Mouse (Mus musculus) embryonic facial prominence, embryonic 14.5 days (tissue): Measurements from ENCODE around the gene Rpl7l1. TPM values are rescaled to one million over a fixed set of nuclear protein-coding genes. Genes with fewer than 3 reads are reported as not detected.

ENCODE experiments used
- ATAC-seq: fragments of 200-750 bp; cut with Nextera tagmentation; 2 replicates; pipeline ENCODE4 v1.8.0; 2017; ENCODE audit warnings: low read depth, moderate number of reproducible peaks, moderate TSS enrichment
- DNase-seq: peaks from one replicate; pipeline ENCODE4 v3.0.0-alpha.2; 2015; ENCODE audit warnings: low spot score
- H3K27ac ChIP-seq: fragments of 300-500 bp; sonication (generic); replicated peaks from 2 replicates; pipeline ENCODE4 v1.5.1; 2014; ENCODE audit warnings: low read depth, mild to moderate bottlenecking, low read length, moderate library complexity
- H3K27me3 ChIP-seq: fragments of 300-500 bp; sonication (generic); replicated peaks from 2 replicates; pipeline ENCODE4 v1.6.1; 2014; ENCODE audit warnings: low read length; ENCODE audit not compliant: control insufficient read depth, insufficient read depth
- H3K36me3 ChIP-seq: fragments of 300-500 bp; sonication (generic); 2 replicates; pipeline ENCODE4 v1.6.1; 2014; ENCODE audit warnings: low read length, mixed read lengths; ENCODE audit not compliant: control insufficient read depth, insufficient read depth
- H3K4me1 ChIP-seq: fragments of 300-500 bp; sonication (generic); 2 replicates; pipeline ENCODE4 v1.6.1; 2014; ENCODE audit warnings: antibody characterized with exemption, low read length; ENCODE audit not compliant: control insufficient read depth, insufficient read depth
- H3K4me2 ChIP-seq: fragments of 300-500 bp; sonication (generic); 2 replicates; pipeline ENCODE4 v1.6.1; 2014; ENCODE audit warnings: low read depth, mild to moderate bottlenecking, low read length, moderate library complexity, mixed read lengths
- H3K4me3 ChIP-seq: fragments of 300-500 bp; sonication (generic); 2 replicates; pipeline ENCODE4 v1.5.1; 2014; ENCODE audit warnings: low read depth, mild to moderate bottlenecking, low read length
- H3K9ac ChIP-seq: fragments of 300-500 bp; sonication (generic); 2 replicates; pipeline ENCODE4 v1.6.1; 2014; ENCODE audit warnings: low read depth, mild to moderate bottlenecking, low read length, moderate library complexity, mixed read lengths
- H3K9me3 ChIP-seq: fragments of 300-500 bp; sonication (generic); 2 replicates; pipeline ENCODE4 v1.6.1; 2016; ENCODE audit warnings: low read length; ENCODE audit not compliant: control insufficient read depth
- WGBS: fragments of 180-500 bp; shearing (Covaris S2); extraction: QIAGEN DNeasy Blood & Tissue Kit; methylation state at CpG from one replicate; pipeline ENCODE4 v1.1.7; 2014; 5-methylcytosine and 5-hydroxymethylcytosine counted together
- polyA plus RNA-seq: library from polyadenylated mRNA; unstranded; fragments of >200 nt; fragmentation: Nextera tagmentation; extraction: Ambion mirVana; gene quantifications from 2 replicates; pipeline ENCODE4 v1.2.1, GENCODE M21; 2014

The Rpl7l1 gene
- polyA plus RNA-seq, 1 experiment from 2014 or later = 126 TPM

DNA sequence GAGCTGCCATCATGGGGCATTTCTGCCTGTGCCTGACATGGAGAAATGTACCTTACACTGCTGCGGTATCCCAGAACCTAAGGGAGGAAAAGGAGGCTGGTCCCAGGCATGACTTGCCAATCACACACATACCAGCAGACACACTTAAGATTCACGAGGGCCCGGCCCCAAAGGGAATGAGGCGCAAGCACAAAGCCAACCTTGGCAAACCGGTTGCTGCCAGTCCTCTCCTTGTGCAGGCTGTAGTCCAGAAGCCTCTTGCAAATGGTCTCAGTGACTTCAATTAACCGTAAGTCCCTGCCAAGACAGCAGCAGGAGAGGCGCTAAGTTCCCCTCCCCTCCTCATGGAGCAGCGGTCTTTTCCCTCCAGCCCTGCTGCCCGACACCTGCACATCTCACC, 39.5 kb downstream of the Rpl7l1 start:
- 93% methylated on average over 9 of the region's 9 CpGs for WGBS
- Histone ChIP-seq H3K4me2 (no peak overlapping the region), H3K27ac (no peak overlapping the region), H3K9me3 (no peaks in the 10 kb centered on the region), H3K4me3 (no peak overlapping the region), H3K9ac (no peak overlapping the region), H3K36me3 (peaks cover 31% of the 10 kb centered on the region), H3K4me1 (no peaks in the 10 kb centered on the region), H3K27me3 (no peaks in the 10 kb centered on the region)
- ATAC-seq (no peak), DNase-seq (no peak)

DNA sequence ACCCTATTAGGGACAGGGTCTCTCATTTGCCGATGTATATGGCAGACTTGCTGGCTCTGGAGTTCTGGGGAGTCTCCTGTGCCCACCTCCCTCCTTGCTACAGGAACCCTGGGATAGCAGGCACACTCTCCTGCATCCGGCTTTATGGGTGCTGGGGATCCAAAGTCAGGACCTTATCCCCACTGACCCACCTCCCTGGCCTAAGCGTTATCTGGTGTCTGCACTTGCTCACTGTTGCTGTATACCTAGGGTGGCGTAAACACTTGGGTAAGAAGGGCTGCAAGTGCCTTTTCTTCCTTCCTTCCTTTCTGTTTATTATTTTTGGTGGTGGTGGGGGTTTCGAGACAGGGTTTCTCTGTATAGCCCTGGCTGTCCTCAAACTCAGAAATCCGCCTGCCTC, 41.2 kb downstream of the Rpl7l1 start:
- Histone ChIP-seq H3K9me3 (no peaks in the 10 kb centered on the region), H3K27me3 (no peaks in the 10 kb centered on the region), H3K4me3 (no peak overlapping the region), H3K27ac (no peak overlapping the region), H3K4me2 (no peak overlapping the region), H3K4me1 (no peaks in the 10 kb centered on the region), H3K36me3 (peaks cover 39% of the 10 kb centered on the region), H3K9ac (no peak overlapping the region)
- DNase-seq (no peak), ATAC-seq (no peak)
- WGBS = 92% methylated on average over 6 of the region's 6 CpGs

DNA sequence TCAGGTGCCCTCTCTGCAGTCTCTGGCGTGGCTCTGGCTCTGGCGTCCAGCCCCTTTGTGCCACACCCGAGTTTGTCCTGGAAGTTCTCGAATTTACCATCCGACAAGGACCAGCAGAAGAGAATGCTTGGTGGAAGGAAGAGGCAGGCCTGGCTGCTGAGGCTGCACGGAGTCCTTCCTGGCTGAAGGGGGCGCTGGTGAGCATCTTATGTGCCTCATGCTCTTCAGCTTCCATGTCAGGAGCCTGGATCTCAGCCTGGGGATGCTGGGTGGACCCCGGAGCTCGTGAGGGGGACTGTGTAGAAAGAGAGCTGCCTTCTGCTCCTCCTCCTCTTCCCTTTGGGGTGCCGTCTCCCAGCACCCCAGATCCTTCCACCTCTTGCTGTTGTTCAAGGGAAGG, 46.3 kb downstream of the Rpl7l1 start:
- Histone ChIP-seq H3K27me3 (no peaks in the 10 kb centered on the region), H3K36me3 (peaks cover 30% of the 10 kb centered on the region), H3K4me2 (no peak overlapping the region), H3K27ac (no peak overlapping the region), H3K4me1 (no peaks in the 10 kb centered on the region), H3K9ac (no peak overlapping the region), H3K9me3 (no peaks in the 10 kb centered on the region), H3K4me3 (no peak overlapping the region)
- ATAC-seq (no peak), DNase-seq (no peak)
- 78% methylated on average over 5 of the region's 10 CpGs for WGBS

DNA sequence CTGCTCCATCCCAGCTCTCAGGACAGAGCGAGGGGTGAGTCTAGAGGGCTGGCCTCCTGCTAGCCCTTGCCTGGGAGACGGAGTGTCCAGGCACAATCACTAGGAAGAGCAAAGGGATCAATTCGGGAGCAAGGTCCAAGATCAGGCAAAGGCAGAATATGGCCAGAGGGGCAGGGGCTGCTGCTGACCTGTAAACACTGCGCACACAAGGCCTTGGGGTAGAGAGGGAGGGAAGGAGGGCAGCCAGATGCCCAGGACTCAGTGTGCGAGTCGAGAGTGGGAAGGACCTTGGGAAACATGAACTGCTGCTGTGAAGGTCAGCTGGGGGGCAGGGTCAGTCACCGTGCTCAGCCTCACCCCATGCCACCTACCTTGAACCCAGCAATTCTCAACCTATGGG, 47.2 kb downstream of the Rpl7l1 start:
- no peak overlapping the region for H3K4me3 ChIP-seq
- 86% methylated on average over 7 of the region's 7 CpGs for WGBS
- no peak overlapping the region for H3K4me2 ChIP-seq
- H3K27me3 ChIP-seq = no peaks in the 10 kb centered on the region
- no peak for ATAC-seq
- no peak overlapping the region for H3K9ac ChIP-seq
- H3K9me3 ChIP-seq = no peaks in the 10 kb centered on the region
- H3K4me1 ChIP-seq = no peaks in the 10 kb centered on the region
- no peak for DNase-seq
- H3K27ac ChIP-seq = no peak overlapping the region
- peaks cover 30% of the 10 kb centered on the region for H3K36me3 ChIP-seq

DNA sequence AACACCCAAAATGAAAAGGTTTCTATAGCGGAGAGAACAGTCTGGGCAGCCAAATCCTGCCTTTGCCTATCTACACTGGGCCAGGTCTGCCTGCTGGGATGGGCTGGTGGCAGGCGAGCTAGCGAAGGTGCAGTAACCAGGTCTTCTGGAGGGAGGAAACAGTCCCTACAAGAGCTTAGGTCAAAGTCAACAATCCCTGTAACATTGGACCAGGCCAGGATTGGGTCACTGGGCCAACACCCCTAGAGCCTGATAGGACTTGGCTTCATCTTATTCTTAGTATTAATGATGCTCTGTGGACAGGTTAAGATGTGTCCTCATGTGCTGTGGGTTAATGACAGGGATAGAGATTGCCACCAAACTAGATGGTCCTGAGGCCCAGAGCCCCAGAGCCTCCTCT, 48.4 kb downstream of the Rpl7l1 start:
- DNase-seq (no peak), ATAC-seq (no peak)
- Histone ChIP-seq H3K4me3 (no peak overlapping the region), H3K9ac (no peak overlapping the region), H3K27me3 (peaks cover 3% of the 10 kb centered on the region; the same call in 1 of the 2 replicates), H3K27ac (no peak overlapping the region), H3K36me3 (peaks cover 30% of the 10 kb centered on the region), H3K9me3 (no peaks in the 10 kb centered on the region), H3K4me1 (no peaks in the 10 kb centered on the region), H3K4me2 (no peak overlapping the region)
- 96% methylated on average over 3 of the region's 3 CpGs for WGBS

DNA sequence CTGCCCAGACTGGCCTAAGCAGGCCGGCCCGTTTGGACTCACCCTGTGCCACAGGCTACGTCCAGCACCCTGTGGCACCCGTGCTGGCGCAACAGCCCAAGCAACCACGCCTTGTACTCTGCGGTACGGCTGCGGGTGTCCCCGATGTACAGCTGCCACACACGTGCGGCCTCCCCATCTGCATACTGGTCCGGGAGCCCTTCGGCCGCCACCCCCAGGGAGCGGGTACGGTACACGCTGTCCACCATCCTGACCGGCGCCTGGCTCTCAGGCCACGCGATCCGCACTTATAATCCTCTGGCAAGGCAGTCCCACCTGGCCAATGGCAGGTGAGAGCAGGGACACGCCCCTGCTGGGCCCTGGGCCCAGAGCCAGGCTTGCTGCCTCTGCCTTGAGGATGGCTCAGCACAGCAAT, 53.6 kb downstream of the Rpl7l1 start, which contains the start of gene Gnmt:
Gnmt (minus strand) TSS at position 265 of the 415 bp plus-strand sequence.
- DNase-seq = peak; percentile 38

DNA sequence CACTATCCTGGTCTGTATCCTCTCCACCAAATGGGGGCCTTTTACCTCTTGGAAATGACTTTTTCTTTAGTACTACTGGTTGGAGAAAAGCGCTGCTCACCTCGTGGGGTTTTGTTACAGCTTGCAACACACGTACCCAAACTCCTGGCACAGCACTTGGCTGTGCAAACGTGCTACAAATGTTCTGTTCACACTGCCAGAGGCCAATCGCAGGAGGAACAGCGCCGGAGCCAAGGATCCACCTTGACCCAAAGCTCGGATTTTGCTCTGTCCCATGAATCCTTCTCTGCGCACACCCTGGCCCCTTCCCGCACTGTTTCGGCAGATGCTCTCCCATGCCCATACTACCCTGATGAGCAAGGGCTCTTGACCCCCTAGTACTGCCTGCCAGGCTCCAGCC, 54.0 kb downstream of the Rpl7l1 start:
- H3K9ac ChIP-seq = peak overlapping the region; percentile 48
- H3K9me3 ChIP-seq = no peaks in the 10 kb centered on the region
- peaks cover 24% of the 10 kb centered on the region; the same call in 1 of the 2 replicates for H3K36me3 ChIP-seq
- ATAC-seq = no peak
- 40% methylated on average over 11 of the region's 11 CpGs for WGBS
- H3K27me3 ChIP-seq = peaks cover 16% of the 10 kb centered on the region
- no peak for DNase-seq
- H3K4me1 ChIP-seq = no peaks in the 10 kb centered on the region
- 0 out of 2 replicates have a peak overlapping the region, but pooled peaks have one; percentile 19 for H3K4me3 ChIP-seq
- H3K4me2 ChIP-seq = peak overlapping the region; percentile 43
- H3K27ac ChIP-seq = no peak overlapping the region

More for the DNA sequence above, 53.6 kb downstream of the Rpl7l1 start, which contains the start of gene Gnmt:
- H3K36me3 ChIP-seq = peaks cover 20% of the 10 kb centered on the region; the same call in 1 of the 2 replicates
- no peaks in the 10 kb centered on the region for H3K9me3 ChIP-seq
- peak within 1 kb of the TSS; percentile 43 for H3K4me2 ChIP-seq
- peaks cover 16% of the 10 kb centered on the region for H3K27me3 ChIP-seq
- H3K4me1 ChIP-seq = no peaks in the 10 kb centered on the region
- 12% methylated on average over 21 of the region's 24 CpGs for WGBS
- no peak within 1 kb of the TSS for H3K27ac ChIP-seq
- peak within 1 kb of the TSS; percentile 48 for H3K9ac ChIP-seq
- ATAC-seq = peak; percentile 70
- peak within 1 kb of the TSS; percentile 19; the same call in 1 of the 2 replicates for H3K4me3 ChIP-seq

DNA sequence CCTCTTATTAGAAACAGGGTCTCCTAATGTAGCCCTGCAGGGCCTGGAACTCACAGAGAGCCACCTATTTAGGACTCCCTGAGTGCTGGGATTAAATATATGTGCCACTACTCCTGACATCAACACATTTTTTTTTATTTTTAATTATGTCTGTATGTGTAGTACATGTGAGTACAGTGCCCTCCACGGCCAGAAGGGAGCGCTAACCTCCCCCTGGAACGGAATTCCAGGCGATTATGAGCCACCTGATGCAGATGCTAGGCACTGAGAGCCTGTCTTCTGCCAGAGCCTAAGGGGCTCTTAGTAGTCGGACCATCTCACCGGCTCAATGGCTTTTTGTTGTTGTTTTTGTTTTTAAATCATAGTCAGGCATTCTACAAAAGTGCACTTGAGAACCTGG, 54.5 kb downstream of the Rpl7l1 start:
- Histone ChIP-seq H3K9ac (no peak overlapping the region), H3K27me3 (peaks cover 16% of the 10 kb centered on the region), H3K27ac (no peak overlapping the region), H3K36me3 (peaks cover 29% of the 10 kb centered on the region; the same call in 1 of the 2 replicates), H3K9me3 (no peaks in the 10 kb centered on the region), H3K4me1 (no peaks in the 10 kb centered on the region), H3K4me3 (no peak overlapping the region), H3K4me2 (no peak overlapping the region)
- 42% methylated on average over 6 of the region's 6 CpGs for WGBS
- DNase-seq = no peak
- no peak for ATAC-seq

DNA sequence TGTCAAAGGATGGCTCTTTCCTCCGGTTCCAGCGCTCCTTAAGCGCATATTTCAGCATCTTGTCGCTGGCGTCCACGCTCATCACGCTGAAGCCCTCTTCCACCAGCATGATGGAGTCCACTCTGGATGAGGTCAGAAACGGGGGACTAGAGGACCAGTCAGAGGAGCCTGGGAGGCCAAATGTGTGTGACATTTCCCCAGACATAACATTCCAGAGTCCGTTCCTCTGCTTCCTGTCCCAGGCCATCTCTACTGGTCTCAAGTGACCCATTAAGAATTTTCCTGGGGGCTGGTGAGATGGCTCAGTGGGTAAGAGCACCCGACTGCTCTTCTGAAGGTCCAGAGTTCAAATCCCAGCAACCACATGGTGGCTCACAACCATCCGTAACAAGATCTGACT, 55.2 kb downstream of the Rpl7l1 start:
- 90% methylated on average over 11 of the region's 11 CpGs for WGBS

More for the DNA sequence above, 55.2 kb downstream of the Rpl7l1 start:
- no peak overlapping the region for H3K9ac ChIP-seq
- peaks cover 16% of the 10 kb centered on the region for H3K27me3 ChIP-seq
- no peak overlapping the region for H3K27ac ChIP-seq
- H3K4me2 ChIP-seq = no peak overlapping the region
- ATAC-seq (no peak), DNase-seq (no peak)
- no peaks in the 10 kb centered on the region for H3K4me1 ChIP-seq
- no peak overlapping the region for H3K4me3 ChIP-seq
- H3K9me3 ChIP-seq = no peaks in the 10 kb centered on the region
- peaks cover 33% of the 10 kb centered on the region; the same call in 1 of the 2 replicates for H3K36me3 ChIP-seq
